Mouse (Mus musculus): ENCODE data around the gene Vmn2r9.
"Not testable (repeated sequence)": the region's sequence is repeated elsewhere in the genome, so short reads cannot be mapped to it uniquely, and the experiment has no call there.

Vmn2r9 gene

GRCm38 (mm10) chr5:108852501-108852900 is at the start of gene Vmn2r9:
Gene Vmn2r9, minus strand, starts transcription at chr5:108852601.
- DNase-seq (ENCODE audit: low spot score), result not testable (repeated sequence)

- not testable (repeated sequence) for DNase-seq (ENCODE audit: low spot score)
These were observed 14.3 kb upstream of the Vmn2r9 start for GRCm38 (mm10) chr5:108866746-108867145.

- no peak for DNase-seq (ENCODE audit: low spot score)
These were observed 2.9 kb downstream of the Vmn2r9 start for GRCm38 (mm10) chr5:108849466-108849865.

GRCm38 (mm10) chr5:108836156-108836555 is 16.2 kb downstream of the Vmn2r9 start:
- DNase-seq (ENCODE audit: low spot score), result no peak

GRCm38 (mm10) chr5:108823276-108823675 is 29.1 kb downstream of the Vmn2r9 start:
- no peak for DNase-seq (ENCODE audit: low spot score)

- DNase-seq (ENCODE audit: low spot score), result not testable (repeated sequence)
These were observed 43.7 kb downstream of the Vmn2r9 start, which contains the start of gene Vmn2r8 for GRCm38 (mm10) chr5:108808750-108809149. Gene Vmn2r8, minus strand, starts transcription at chr5:108808850.

- DNase-seq (ENCODE audit: low spot score), result no peak
These were observed 48.8 kb downstream of the Vmn2r9 start for GRCm38 (mm10) chr5:108803646-108804045.

GRCm38 (mm10) chr5:108795263-108795662 is 57.1 kb downstream of the Vmn2r9 start, which contains the start of gene Tmed11:
Gene Tmed11, minus strand, starts transcription at chr5:108795363.
- not testable (repeated sequence) for DNase-seq (ENCODE audit: low spot score)

GRCm38 (mm10) chr5:108790385-108790784 is 62.0 kb downstream of the Vmn2r9 start:
- not testable (repeated sequence) for DNase-seq (ENCODE audit: low spot score)

All from left cerebral cortex, adult 11 months (tissue).